Mouse (Mus musculus) intestine, embryonic 14.5 days (tissue): ENCODE measurements around the gene B3gnt7. TPM values are rescaled to one million over a fixed set of nuclear protein-coding genes. Genes with fewer than 3 reads are reported as not detected.

Source experiments
- ATAC-seq: fragments of 200-750 bp; cut with Nextera tagmentation; replicated peaks from 2 replicates; pipeline ENCODE4 v1.8.0; 2017; ENCODE audit warnings: low read depth, moderate number of reproducible peaks, moderate TSS enrichment, moderate library complexity; ENCODE audit not compliant: low FRiP score, low TSS enrichment
- DNase-seq: peaks from one replicate; pipeline ENCODE4 v3.0.0-alpha.2; 2018; ENCODE audit warnings: low spot score
- H3K27ac ChIP-seq: fragments of 300-500 bp; sonication (generic); 2 replicates; pipeline ENCODE4 v1.5.1; 2014; ENCODE audit warnings: low read depth, mild to moderate bottlenecking, control low read depth
- H3K27me3 ChIP-seq: fragments of 300-500 bp; sonication (generic); replicated peaks from 2 replicates; pipeline ENCODE4 v1.6.1; 2014; ENCODE audit warnings: low read length, control low read depth; ENCODE audit not compliant: control insufficient read depth, insufficient read depth
- H3K36me3 ChIP-seq: fragments of 300-500 bp; sonication (generic); 2 replicates; pipeline ENCODE4 v1.6.1; 2014; ENCODE audit warnings: low read length, control low read depth; ENCODE audit not compliant: control insufficient read depth, insufficient read depth
- H3K4me1 ChIP-seq: fragments of 300-500 bp; sonication (generic); replicated peaks from 2 replicates; pipeline ENCODE4 v1.6.1; 2014; ENCODE audit warnings: low read length, control low read depth, mixed read lengths; ENCODE audit not compliant: control insufficient read depth, insufficient read depth
- H3K4me2 ChIP-seq: fragments of 300-500 bp; sonication (generic); 2 replicates; pipeline ENCODE4 v1.6.1; 2014; ENCODE audit warnings: low read length
- H3K4me3 ChIP-seq: fragments of 300-500 bp; sonication (generic); 2 replicates; pipeline ENCODE4 v1.5.1; 2014; ENCODE audit warnings: low read depth, low read length, control low read depth, mixed read lengths
- H3K9ac ChIP-seq: fragments of 300-500 bp; sonication (generic); 2 replicates; pipeline ENCODE4 v1.6.1; 2014; ENCODE audit warnings: mild to moderate bottlenecking, low read length
- H3K9me3 ChIP-seq: fragments of 300-500 bp; sonication (generic); 2 replicates; pipeline ENCODE4 v1.6.1; 2016; ENCODE audit warnings: low read length, control low read depth; ENCODE audit not compliant: control insufficient read depth
- WGBS: fragments of 180-500 bp; shearing (Covaris S2); extraction: QIAGEN DNeasy Blood & Tissue Kit; methylation state at CpG from one replicate; pipeline ENCODE4 v1.1.7; 2014; 5-methylcytosine and 5-hydroxymethylcytosine counted together
- polyA plus RNA-seq: library from polyadenylated mRNA; unstranded; fragments of >200 nt; fragmentation: Nextera tagmentation; extraction: Ambion mirVana; gene quantifications from 2 replicates; pipeline ENCODE4 v1.2.1, GENCODE M21; 2014

Gene B3gnt7
- polyA plus RNA-seq, 1 experiment from 2014 or later: 7.7 TPM

DNA sequence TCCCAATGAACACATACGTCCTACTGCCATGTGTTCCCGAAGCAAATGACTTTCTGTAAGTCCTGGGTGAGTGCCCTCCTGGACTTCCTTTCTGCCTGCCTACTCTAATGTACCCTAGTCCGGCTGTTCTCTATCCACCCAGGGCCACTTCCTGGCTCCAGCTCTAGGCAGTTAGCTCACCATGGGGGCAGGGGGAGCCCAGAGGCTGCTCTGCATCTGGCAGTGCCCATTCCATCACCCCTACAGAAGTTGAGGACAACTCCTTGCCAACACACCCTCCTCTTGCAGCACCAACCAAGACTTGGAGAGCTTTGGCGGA, 33.5 kb upstream of the B3gnt7 start:
- DNase-seq (no peak), ATAC-seq (no peak)
- Histone ChIP-seq H3K4me3 (no peak overlapping the region), H3K27ac (no peak overlapping the region), H3K27me3 (no peaks in the 10 kb centered on the region), H3K36me3 (no peaks in the 10 kb centered on the region), H3K4me1 (no peaks in the 10 kb centered on the region), H3K9ac (no peak overlapping the region), H3K9me3 (no peaks in the 10 kb centered on the region), H3K4me2 (no peak overlapping the region)
- 58% methylated on average over 4 of the region's 4 CpGs for WGBS

- H3K4me2 ChIP-seq: no peak overlapping the region
- H3K9me3 ChIP-seq: no peaks in the 10 kb centered on the region
- H3K4me1 ChIP-seq: no peaks in the 10 kb centered on the region
- no peak for DNase-seq
- 65% methylated on average over 6 of the region's 6 CpGs for WGBS
- no peak overlapping the region for H3K27ac ChIP-seq
- no peaks in the 10 kb centered on the region for H3K36me3 ChIP-seq
- H3K4me3 ChIP-seq: no peak overlapping the region
- ATAC-seq: 0 out of 2 replicates have a peak, but pooled peaks have one; percentile 48
- H3K9ac ChIP-seq: no peak overlapping the region
- H3K27me3 ChIP-seq: no peaks in the 10 kb centered on the region
Measured at GRCm38 (mm10) chr1:86271707-86272106, 30.9 kb upstream of the B3gnt7 start.

DNA sequence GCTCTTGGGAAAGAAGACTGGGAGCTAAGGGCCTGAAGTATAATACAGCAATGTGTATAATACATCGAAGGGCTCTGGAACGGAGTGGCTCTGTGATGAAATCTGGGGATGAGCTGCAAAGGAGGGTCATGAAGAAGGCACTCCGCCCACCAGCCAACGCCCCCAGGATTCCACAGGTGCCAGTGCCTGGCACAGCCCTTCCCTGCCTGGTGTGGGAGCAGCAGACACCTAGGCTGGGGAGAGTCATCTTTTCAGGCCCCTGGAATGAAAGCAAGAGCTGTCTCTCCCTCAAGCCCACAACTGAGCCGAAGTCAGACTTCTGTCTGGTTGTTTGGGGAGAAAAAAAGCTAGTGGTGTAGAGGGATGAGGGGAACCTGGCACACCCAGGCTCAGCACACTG, 25.6 kb upstream of the B3gnt7 start:
- Histone ChIP-seq H3K4me2 (no peak overlapping the region), H3K4me3 (no peak overlapping the region), H3K9me3 (no peaks in the 10 kb centered on the region), H3K4me1 (0 out of 2 replicates have a peak, but pooled peaks cover 3% of the 10 kb centered on the region), H3K27me3 (no peaks in the 10 kb centered on the region), H3K9ac (no peak overlapping the region), H3K36me3 (no peaks in the 10 kb centered on the region), H3K27ac (no peak overlapping the region)
- no peak for DNase-seq
- WGBS: 76% methylated on average over 5 of the region's 5 CpGs
- peak; percentile 45; the same call in 1 of the 2 replicates for ATAC-seq

GRCm38 (mm10) chr1:86281781-86282536, 20.7 kb upstream of the B3gnt7 start:
- Histone ChIP-seq H3K36me3 (no peaks in the 10 kb centered on the region), H3K27me3 (no peaks in the 10 kb centered on the region), H3K4me2 (no peak overlapping the region), H3K4me3 (no peak overlapping the region), H3K9me3 (no peaks in the 10 kb centered on the region), H3K9ac (no peak overlapping the region), H3K27ac (no peak overlapping the region), H3K4me1 (0 out of 2 replicates have a peak, but pooled peaks cover 3% of the 10 kb centered on the region)
- DNase-seq (no peak), ATAC-seq (no peak)
- 82% methylated on average over 11 of the region's 11 CpGs for WGBS

DNA sequence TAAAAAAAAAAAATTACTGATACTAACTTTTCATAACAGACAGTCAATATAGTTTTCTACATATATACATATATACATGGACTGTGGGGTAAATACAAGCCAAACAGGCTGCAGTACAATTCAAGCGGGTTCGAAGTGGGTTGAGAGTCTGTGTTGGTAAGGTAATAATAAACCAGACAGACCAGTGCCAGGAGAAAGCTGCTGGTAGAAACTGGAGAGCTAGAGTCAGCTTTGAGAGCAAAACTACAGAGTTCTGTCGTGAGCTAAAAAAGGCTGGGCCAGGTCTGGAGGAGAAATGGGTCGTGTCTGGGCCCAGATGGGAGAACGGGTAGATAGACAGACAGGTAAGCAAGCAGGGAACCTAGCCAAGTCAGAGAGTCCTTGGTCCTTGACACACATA, 18.5 kb upstream of the B3gnt7 start:
- Histone ChIP-seq H3K4me3 (no peak overlapping the region), H3K27ac (no peak overlapping the region), H3K36me3 (no peaks in the 10 kb centered on the region), H3K9me3 (no peaks in the 10 kb centered on the region), H3K4me2 (no peak overlapping the region), H3K27me3 (no peaks in the 10 kb centered on the region), H3K9ac (no peak overlapping the region), H3K4me1 (no peaks in the 10 kb centered on the region)
- 86% methylated on average over 5 of the region's 5 CpGs for WGBS
- no peak for DNase-seq
- no peak for ATAC-seq

DNA sequence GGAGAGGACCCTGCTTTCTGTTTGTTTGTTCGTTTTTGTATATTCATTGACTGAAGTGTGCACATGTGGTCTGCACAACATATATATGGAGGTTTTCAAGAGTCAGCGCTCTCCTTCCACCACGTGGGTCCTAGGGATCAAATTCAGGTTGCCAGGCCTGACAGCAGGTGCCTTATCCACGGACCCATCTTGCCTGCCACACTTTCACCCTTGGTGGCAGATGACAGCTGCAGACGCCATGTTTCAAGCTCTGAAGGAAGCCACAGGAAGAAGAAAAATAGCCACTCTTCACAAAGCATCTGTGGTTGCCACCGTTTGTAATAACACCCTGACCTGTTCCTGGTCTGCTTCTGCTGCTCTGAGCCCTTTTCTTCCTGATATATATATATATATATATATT, 17.3 kb upstream of the B3gnt7 start:
- DNase-seq: no peak
- Histone ChIP-seq H3K36me3 (no peaks in the 10 kb centered on the region), H3K27me3 (no peaks in the 10 kb centered on the region), H3K4me1 (no peaks in the 10 kb centered on the region), H3K27ac (no peak overlapping the region), H3K9me3 (no peaks in the 10 kb centered on the region), H3K4me2 (no peak overlapping the region), H3K9ac (no peak overlapping the region), H3K4me3 (no peak overlapping the region)
- 76% methylated on average over 6 of the region's 6 CpGs for WGBS
- no peak for ATAC-seq

DNA sequence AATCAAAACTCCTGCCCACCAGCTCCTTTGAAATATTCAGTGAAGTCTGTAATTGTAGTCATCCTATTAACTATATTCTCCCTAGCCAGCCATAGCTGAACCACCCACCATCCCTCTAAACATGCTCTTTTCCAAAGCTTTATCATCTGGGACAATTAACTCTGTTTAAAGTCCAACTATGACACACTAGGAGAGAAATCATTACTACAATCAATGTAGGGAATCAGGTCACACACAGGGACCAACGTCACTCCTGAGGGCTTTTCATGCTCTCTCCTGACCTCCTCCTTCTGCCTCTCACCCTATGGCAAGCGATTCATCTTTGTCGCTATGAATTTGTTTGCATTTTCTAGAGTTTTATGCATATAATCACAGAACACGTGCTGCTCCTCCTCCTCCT, 15.2 kb upstream of the B3gnt7 start:
- H3K4me1 ChIP-seq: no peaks in the 10 kb centered on the region
- H3K4me3 ChIP-seq: no peak overlapping the region
- ATAC-seq: no peak; the same call in 1 of the 2 replicates
- no peak for DNase-seq
- no peak overlapping the region for H3K4me2 ChIP-seq
- H3K9ac ChIP-seq: no peak overlapping the region
- H3K27ac ChIP-seq: no peak overlapping the region
- no peaks in the 10 kb centered on the region for H3K9me3 ChIP-seq
- no peaks in the 10 kb centered on the region for H3K27me3 ChIP-seq
- H3K36me3 ChIP-seq: no peaks in the 10 kb centered on the region
- WGBS: 73% methylated on average over 4 of the region's 4 CpGs

GRCm38 (mm10) chr1:86290452-86290851, 12.2 kb upstream of the B3gnt7 start:
- Histone ChIP-seq H3K4me1 (no peaks in the 10 kb centered on the region), H3K27ac (no peak overlapping the region), H3K9ac (no peak overlapping the region), H3K4me2 (no peak overlapping the region), H3K27me3 (no peaks in the 10 kb centered on the region), H3K36me3 (no peaks in the 10 kb centered on the region), H3K9me3 (no peaks in the 10 kb centered on the region), H3K4me3 (no peak overlapping the region)
- 54% methylated on average over 3 of the region's 3 CpGs for WGBS
- ATAC-seq (no peak), DNase-seq (no peak)

DNA sequence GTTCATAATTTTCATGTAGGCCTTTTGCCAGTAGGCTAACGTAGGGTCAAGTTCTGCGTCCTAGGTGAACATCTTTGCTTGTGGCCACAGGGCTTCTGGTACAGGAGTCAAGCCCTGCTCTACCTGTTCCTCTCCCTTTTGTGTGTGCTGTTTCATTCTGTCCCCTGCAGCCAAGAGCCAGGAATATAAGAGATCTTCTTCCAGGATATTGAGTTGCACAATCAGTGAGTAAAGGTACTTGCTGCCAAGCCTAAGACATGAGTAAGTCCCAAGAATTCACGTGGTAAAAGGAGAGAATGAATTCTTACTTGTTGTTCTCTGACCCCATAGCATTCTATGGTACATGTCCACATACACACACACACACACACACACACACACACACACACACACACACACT, 9.5 kb upstream of the B3gnt7 start:
- Histone ChIP-seq H3K27ac (no peak overlapping the region), H3K4me2 (no peak overlapping the region), H3K4me3 (no peak overlapping the region), H3K9me3 (no peaks in the 10 kb centered on the region), H3K9ac (no peak overlapping the region), H3K27me3 (no peaks in the 10 kb centered on the region), H3K4me1 (no peaks in the 10 kb centered on the region), H3K36me3 (no peaks in the 10 kb centered on the region)
- no peak for DNase-seq
- WGBS: 86% methylated on average over 3 of the region's 3 CpGs
- ATAC-seq: no peak
